ENCODE assay signal across 14 mouse cellular contexts in the genomic region with DNA sequence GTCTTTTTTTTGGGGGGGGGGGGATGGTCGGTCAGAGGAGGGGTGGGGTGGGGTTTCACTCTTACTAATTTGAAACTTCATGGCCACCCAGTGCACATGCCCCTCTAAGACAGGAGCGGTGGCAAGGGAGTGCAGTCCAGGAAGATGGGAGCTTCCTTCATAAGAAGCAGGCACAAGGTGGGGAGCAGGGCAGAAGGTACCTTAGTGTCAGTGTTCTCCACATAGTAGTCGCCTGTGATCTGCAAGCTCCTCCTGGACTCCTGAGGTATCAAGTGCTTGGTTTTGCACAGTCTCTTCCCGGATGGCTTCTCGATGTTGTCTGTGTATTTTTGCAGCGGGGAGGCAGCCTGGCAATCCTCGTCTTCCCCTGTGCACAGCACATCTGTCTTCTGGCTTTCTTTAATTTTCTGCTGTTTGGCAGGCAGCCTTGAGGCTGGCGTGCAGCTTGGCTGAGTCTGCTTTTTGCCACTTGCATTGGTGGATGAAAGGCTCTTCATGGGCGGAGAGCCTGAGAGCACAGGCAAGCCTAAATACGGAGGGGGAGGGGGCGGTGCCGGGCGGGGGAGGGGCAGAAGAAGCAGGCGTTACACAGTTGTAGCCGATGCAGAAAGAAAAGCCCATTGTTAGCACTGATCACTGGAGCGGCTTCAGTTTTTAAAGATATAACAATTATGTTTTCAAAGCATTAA.
DNase-seq lines count a peak whose midpoint lies in the region; ATAC-seq and TF ChIP-seq lines count a peak whose summit lies in the region.
"Had no signal": no experiment of that assay in that cellular context is flagged by ENCODE, and none has a peak within 500 bp of the region (broad histone marks: within the 10 kb centered on the region; RNA-seq: fewer than 3 reads in every experiment).

No protein-coding gene starts in this region.

- no peak for TF ChIP-seq POLR2A in cerebellum, adult 2 months (IDR thresholded peaks at IDR 0.05; ENCODE audit: borderline replicate concordance, insufficient read depth, low read length)

- peak; percentile 81 for ATAC-seq in hindbrain, embryonic 16.5 days

- 30% methylated on average over 16 of the region's 16 CpGs for WGBS in embryonic facial prominence, embryonic 10.5 days
- 17% methylated on average over 15 of the region's 16 CpGs for WGBS in hindbrain, embryonic 16.5 days
- WGBS in cerebellum, adult 2 months = 49% methylated on average over 16 of the region's 16 CpGs

- no peak for TF ChIP-seq CTCF in cerebellum, adult 2 months (IDR thresholded peaks at IDR 0.05; ENCODE audit: borderline replicate concordance, insufficient read depth, low read depth, low read length)

- intact Hi-C loops in left cerebral cortex, postnatal 25 days (cut with DNase I) = no loop called here

- peaks cover 19% of the 10 kb centered on the region for H3K4me1 ChIP-seq in embryonic facial prominence, embryonic 10.5 days
- peaks cover 5% of the 10 kb centered on the region; the same call in 1 of the 2 replicates for H3K4me1 ChIP-seq in hindbrain, embryonic 16.5 days (ENCODE audit: control insufficient read depth, insufficient read depth, low read depth, low read length)
- H3K4me1 ChIP-seq in cerebellum, adult 2 months (ENCODE audit: control insufficient read depth, insufficient read depth, low read length) = peaks cover 7% of the 10 kb centered on the region; the same call in 1 of the 2 replicates

- no peaks in the 10 kb centered on the region for H3K9me3 ChIP-seq in embryonic facial prominence, embryonic 10.5 days
- no peaks in the 10 kb centered on the region for H3K9me3 ChIP-seq in hindbrain, embryonic 16.5 days (ENCODE audit: control insufficient read depth, low read length)

- H3K4me2 ChIP-seq in hindbrain, embryonic 16.5 days (ENCODE audit: low read length) = no peak overlapping the region

- no peak overlapping the region for H3K4me3 ChIP-seq in embryonic facial prominence, embryonic 10.5 days
- no peak overlapping the region for H3K4me3 ChIP-seq in hindbrain, embryonic 16.5 days (ENCODE audit: low read length)
- no peak overlapping the region for H3K4me3 ChIP-seq in cerebellum, adult 2 months (replicated peaks; ENCODE audit: insufficient read depth, low read depth, low read length)

- DNase-seq in left cerebral cortex, postnatal 25 days (ENCODE audit: low spot score in 2 of 2) = peak; percentile 16 to 56
- DNase-seq in left cerebral cortex, adult 18-20 months (ENCODE audit: low spot score in 2 of 2) = no peak
- peak; percentile 37 for DNase-seq in ES-CJ7 (ENCODE audit: low read depth, low spot score)
- peak; percentile 20 for DNase-seq in embryonic facial prominence, embryonic 10.5 days (ENCODE audit: low spot score)
- DNase-seq in ovary, adult 18-20 months (ENCODE audit: low spot score) = no peak
- DNase-seq in cerebellum, adult 2 months = no peak
- no peak for DNase-seq in adrenal gland, postnatal 25 days
- DNase-seq: adrenal gland, postnatal 10 days; gastrocnemius, postnatal 10 days; kidney, postnatal 36 days; liver; thymus, postnatal 25 days had no signal

- H3K27me3 ChIP-seq in embryonic facial prominence, embryonic 10.5 days (replicated peaks; ENCODE audit: low read depth, poor library complexity, severe bottlenecking) = peaks cover 77% of the 10 kb centered on the region
- no peaks in the 10 kb centered on the region; the same call in 1 of the 2 replicates for H3K27me3 ChIP-seq in hindbrain, embryonic 16.5 days (replicated peaks; ENCODE audit: control insufficient read depth, insufficient read depth, low read length)
- H3K27me3 ChIP-seq in cerebellum, adult 2 months (ENCODE audit: control insufficient read depth, insufficient read depth, low read length) = no peaks in the 10 kb centered on the region
- H3K27me3 ChIP-seq: CH12.LX had no signal

- H3K27ac ChIP-seq in embryonic facial prominence, embryonic 10.5 days (replicated peaks) = no peak overlapping the region
- H3K27ac ChIP-seq in hindbrain, embryonic 16.5 days (ENCODE audit: low read depth, low read length) = no peak overlapping the region
- no peak overlapping the region for H3K27ac ChIP-seq in cerebellum, adult 2 months (ENCODE audit: insufficient read depth, low read length)

- H3K9ac ChIP-seq in hindbrain, embryonic 16.5 days (ENCODE audit: low read depth, low read length) = no peak overlapping the region

- H3K36me3 ChIP-seq in embryonic facial prominence, embryonic 10.5 days (replicated peaks) = peaks cover 94% of the 10 kb centered on the region
- H3K36me3 ChIP-seq in hindbrain, embryonic 16.5 days (ENCODE audit: control insufficient read depth, insufficient read depth, low read length) = no peaks in the 10 kb centered on the region; the same call in 1 of the 2 replicates

Comparison
In these comparisons a context has a peak if more than half of its experiments do, and no peak if none do; other contexts are left out.
1. DNase-seq: peak in left cerebral cortex, postnatal 25 days (2 of 2), ES-CJ7 (single experiment) and embryonic facial prominence, embryonic 10.5 days (single experiment); none in left cerebral cortex, adult 18-20 months (0 of 2), ovary, adult 18-20 months (single experiment), cerebellum, adult 2 months (0 of 2) and adrenal gland, postnatal 25 days (single experiment).